Mouse (Mus musculus): ENCODE data around the gene Tcap. TPM values are rescaled to one million over a fixed set of nuclear protein-coding genes. Genes with fewer than 3 reads are reported as not detected.

Tcap gene
- total RNA-seq, 2 experiments from 2014 or later, result 673 to 1,120 TPM

DNA sequence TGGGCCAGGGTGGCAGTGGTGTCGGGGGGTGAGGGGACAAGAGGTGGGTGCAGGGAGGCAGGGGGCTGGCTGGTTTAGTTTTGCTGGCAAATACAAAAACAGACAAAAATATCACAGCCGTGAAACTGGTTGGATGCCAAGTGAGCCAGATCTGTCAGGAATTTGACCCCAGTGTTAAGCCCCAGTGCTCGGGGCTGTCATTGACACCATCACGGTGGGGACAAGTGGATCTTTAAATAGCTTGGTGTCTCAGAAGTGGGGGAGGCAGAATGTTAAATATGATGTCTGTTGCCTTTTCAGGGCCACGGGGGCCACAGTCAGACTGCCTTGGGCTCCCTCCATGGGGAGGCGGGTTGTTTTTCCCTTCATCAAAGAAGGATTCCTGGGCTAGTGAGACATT lies 10.7 kb downstream of the Tcap start:
- DNase-seq, result no peak
- intact Hi-C loops (cut with DNase I; ENCODE audit: low total_unique reads), result no loop called here

DNA sequence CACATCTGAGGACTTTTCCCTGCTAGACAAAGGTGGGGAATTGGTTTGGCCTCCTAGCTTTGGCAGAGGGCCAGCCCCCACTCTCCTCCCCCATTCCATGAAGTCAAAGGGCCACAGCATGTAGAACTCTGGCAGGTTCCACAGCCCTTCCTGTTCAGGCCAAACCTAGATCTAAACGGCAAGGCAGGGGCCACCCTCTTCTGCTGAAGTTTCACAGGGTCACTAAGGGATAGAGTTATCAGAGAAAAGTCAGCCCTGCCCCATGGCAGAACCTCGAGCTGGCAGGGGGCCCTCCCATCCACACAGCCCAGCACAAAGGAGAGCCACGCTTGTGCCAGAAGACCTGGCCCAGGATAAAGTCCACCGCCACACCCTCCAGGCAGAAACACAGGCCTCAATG lies 11.4 kb downstream of the Tcap start:
- intact Hi-C loops (cut with DNase I; ENCODE audit: low total_unique reads), result no loop called here
- peak; percentile 12 for DNase-seq

DNA sequence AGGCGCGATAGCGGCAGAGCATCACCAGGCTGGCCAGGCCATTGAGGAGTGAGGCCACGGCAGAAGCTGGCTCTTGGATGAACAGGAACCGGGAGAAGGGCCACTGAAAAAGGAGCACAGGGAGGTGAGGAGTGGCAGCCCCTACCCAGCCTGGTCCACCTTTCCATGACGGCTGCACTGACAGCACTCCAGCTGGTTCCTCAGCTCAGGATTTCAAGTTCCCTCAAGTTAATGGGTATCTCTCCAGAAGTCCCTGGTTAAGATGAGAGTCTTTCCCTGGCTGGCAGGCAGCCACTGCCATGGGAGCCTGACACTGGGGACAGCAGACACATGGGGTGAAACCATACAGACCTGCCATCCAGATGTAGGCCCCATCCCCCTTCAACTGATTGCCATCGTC lies 14.3 kb downstream of the Tcap start:
- intact Hi-C loops (cut with DNase I; ENCODE audit: low total_unique reads), result no loop called here
- DNase-seq, result no peak

DNA sequence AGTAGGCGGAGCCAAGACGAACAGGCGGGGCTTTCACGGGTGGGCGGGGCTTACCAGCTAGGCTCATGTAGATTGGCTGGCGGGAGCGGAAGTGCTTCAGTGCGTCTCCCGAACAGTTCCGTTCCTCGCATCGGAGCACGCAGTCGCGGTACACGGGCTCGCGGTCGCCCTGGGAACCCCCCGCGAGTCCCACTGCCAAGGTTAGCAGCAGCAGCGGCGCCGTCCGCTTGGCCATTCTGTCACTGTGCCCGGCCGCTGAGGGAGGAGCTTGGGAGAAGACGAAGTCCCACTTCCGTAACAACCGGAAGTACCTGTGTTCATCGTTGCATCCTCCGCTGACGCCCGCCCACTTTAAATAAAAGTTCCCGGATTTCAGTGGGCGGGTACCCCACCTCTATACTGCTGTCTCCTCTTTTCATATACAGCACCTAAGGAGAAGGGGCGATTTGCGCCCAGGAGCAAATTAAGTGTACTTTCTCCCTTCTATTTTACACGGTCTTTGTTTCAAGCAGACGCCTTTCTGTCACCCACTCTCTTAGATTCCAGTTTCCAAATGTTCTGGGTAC lies 16.6 kb downstream of the Tcap start, which contains the start of gene Pgap3:
Gene Pgap3 (minus strand): TSS at position 330 of the 566 bp plus-strand sequence.
- intact Hi-C loops (cut with DNase I; ENCODE audit: low total_unique reads), result no loop called here
- peak; percentile 85 for DNase-seq

DNA sequence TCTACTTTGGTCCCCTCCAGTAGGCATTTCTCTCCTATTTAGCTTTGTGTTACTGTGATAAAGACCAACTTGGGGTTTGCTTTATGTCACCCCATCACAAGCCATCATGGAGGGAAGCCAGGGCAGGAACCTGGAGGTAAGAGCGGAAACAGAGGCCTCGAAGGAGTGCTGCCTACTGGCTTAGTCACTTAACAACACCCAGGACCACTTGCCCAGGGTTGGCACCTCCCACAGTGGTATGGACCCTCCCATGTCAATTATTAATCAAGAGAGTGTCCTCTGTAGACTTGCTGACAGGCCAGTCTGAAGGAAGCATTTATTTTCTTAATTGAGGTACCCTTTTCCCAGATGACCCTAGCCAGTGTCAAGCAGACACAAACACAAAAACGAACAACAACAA lies 17.2 kb downstream of the Tcap start:
- no peak for DNase-seq
- intact Hi-C loops (cut with DNase I; ENCODE audit: low total_unique reads), result no loop called here

DNA sequence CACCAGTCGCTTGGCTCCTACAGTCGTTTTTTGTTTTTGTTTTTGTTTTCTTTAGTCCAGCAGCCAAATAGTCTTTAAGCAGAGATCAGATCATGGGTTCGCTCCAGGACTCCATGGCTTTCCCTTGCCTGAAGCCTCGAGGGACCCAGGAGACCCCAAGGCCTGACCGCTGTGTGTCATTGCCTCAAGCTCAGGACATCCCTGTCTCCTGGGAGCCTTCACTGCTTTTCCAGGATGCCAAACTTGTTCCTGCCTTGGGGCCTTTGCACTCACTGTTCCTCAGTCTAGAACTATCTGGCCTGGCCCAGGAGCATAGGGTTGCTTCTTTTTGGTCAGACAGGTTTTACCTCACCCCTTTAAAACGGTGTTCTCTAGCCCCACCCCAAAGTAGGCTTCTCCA lies 23.0 kb downstream of the Tcap start:
- no peak for DNase-seq
- intact Hi-C loops (cut with DNase I; ENCODE audit: low total_unique reads), result no loop called here

DNA sequence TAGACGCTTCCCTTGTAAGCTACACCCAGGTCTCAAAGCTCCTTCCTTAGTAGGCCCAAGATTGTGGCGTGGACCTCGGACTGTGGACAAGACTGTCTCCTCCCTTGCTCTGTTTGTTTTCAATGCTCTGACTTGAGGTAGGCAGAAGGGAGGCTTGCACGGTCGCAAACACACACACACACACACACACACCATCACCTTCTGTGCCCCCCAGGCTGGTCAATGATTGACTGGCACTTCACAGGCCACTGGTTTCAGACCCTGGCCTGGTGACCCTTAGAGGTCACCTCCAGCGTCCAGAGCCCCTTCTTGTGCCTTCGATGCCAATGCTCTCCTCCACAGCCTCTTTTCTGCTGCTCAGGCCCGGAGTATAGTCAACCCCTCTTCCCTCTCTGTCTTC lies 25.3 kb downstream of the Tcap start:
- intact Hi-C loops (cut with DNase I; ENCODE audit: low total_unique reads), result no loop called here
- no peak for DNase-seq

DNA sequence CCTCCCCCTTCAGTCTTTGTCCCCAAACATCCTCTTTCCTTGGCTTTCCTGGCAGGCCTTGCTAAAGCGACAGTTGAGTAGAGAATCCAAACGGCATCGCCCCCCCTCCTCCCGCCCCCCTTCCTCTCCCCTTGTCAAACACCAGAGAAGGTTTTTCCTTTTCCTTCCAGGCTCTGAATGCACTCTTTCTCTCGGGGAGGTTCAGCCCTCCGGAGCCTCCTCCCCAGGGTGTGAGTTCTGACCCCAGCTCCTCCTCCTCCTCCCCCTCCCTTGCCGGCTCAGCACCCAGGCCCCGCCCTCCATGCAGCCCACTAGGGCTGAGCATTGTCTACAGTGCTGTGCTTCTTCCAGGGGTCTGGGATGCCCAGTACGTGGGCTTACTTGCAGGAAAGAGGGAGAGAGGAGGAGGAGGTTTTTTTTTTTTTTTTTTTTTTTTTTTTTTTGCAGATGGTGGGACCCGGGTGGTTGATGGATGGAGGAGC lies 25.8 kb downstream of the Tcap start:
- intact Hi-C loops (cut with DNase I; ENCODE audit: low total_unique reads), result no loop called here
- DNase-seq, result no peak

DNA sequence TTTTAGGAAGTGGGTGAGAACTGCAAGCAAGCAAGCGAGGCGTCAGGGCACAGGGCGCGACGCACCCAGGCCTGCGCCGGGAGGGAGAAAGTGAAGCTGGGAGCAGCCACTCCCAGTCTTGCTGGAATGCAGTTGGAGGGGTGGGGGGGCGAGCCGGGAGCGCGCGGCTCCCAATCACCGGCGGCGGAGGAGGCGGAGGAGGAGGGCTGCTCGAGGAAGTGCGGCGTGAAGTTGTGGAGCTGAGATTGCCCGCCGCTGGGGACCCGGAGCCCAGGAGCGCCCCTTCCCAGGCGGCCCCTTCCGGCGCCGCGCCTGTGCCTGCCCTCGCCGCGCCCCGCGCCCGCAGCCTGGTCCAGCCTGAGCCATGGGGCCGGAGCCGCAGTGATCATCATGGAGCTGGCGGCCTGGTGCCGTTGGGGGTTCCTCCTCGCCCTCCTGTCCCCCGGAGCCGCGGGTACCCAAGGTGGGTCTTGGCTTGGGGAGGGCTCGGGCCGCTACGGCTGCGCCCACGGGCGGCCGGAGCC lies 28.7 kb downstream of the Tcap start, which contains the start of gene Erbb2:
Gene Erbb2 (plus strand): TSS at position 198 of the 524 bp plus-strand sequence.
- peak; percentile 78 for DNase-seq
- intact Hi-C loops (cut with DNase I; ENCODE audit: low total_unique reads), result no loop called here

DNA sequence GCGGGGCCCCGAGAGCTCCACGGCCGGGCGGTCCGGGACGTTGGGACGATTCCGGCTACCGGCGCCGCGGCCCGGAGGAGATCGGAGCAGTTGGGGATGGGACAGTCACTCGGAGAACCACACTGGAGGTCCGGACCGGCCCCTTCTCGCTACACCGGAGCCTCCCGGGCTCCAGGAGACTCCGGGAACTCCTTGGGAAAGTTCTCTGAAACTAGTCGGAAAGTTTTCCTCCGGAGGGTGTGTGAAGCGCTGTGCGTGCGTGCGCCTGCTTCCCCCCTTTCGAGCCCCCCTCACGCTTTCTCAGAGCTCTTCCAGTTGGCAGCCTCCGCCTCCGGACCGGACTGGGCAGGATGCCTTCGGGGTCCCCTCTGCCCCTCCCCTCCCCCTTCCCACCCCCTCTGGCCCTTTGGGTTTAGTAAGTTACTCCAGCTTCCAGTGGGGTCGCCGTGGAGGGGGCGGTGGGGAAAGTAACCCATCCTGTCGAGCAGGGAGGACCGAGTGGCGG lies 29.2 kb downstream of the Tcap start:
- intact Hi-C loops (cut with DNase I; ENCODE audit: low total_unique reads), result no loop called here
- no peak for DNase-seq

DNA sequence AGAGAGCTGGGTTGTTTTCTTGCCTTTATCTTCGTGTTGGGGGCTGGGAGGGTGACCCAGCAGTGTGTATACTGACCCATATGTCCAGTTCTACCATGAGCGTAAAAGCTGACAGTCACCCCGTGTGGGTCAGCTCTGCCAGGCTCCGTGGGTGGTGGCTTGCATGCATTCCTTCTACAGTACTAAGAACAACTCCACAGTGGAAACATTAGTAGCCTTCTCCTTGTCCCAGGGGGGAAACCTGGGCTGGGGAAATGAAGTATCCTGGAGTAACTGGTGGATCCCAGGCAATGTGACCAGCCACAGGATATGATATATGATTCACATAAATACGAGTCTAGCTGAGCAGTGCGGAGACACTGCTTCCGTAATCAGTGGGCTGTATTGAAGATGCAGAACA lies 30.1 kb downstream of the Tcap start:
- intact Hi-C loops (cut with DNase I; ENCODE audit: low total_unique reads), result no loop called here
- no peak for DNase-seq

DNA sequence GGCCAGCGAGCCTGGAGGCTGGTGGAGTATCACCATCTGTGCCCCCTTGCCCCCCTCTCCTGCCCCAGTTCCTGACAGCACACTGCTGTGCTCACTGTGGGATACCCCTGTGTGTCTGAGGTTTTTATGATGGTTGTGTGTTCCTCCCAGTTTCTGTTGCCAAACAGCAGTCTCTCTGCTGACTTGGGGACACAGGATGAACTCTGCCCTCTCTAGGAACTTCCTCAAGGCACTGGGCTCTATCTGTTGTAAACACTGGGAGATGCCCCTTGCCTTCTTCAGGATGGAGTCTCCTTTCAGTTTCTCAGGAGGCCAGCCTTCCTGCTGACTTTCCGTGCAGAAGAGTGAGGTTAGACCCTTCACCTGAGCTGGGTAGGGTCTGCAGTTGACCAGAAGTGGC lies 30.6 kb downstream of the Tcap start:
- intact Hi-C loops (cut with DNase I; ENCODE audit: low total_unique reads), result no loop called here
- no peak for DNase-seq

DNA sequence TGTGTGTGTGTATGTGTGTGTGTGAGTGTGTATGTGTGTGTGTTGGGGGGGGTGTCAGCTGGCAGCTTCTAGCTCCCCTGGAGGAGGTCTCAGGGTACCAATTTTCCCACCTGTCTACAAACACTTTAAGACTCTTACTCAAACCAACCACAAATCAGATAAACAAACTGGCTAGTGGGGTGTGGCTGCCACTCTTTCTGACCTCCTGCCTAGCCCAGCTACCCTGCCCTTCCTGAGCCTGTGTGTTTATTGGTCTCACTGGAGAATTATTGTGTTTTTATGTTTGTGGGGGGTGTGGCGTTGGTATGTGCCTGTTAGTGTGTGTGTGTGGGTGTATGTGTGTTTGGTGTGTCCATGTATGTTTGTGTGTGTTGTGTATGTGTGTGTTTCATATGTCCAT lies 33.5 kb downstream of the Tcap start:
- intact Hi-C loops (cut with DNase I; ENCODE audit: low total_unique reads), result no loop called here
- DNase-seq, result no peak

DNA sequence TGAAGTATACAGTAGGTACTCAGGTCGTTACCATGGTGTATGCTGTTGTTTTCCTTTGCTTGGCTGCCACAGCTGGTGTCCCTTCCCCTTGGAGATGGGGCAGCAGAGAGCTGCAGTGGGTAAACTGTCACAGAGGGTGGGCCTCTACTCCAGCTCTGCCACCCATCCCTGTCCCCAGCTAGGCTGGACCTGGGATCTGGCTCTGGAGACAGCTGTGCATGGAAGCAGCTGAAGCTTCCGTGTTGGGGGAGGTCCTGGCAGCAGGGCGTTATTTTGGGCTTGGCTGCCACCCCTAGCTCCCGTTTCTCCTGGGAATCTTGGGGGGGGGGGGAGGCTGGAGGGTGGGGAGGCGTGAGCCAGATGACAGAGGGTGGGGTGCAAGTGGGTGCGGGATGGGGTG lies 34.7 kb downstream of the Tcap start:
- intact Hi-C loops (cut with DNase I; ENCODE audit: low total_unique reads), result no loop called here
- no peak for DNase-seq

DNA sequence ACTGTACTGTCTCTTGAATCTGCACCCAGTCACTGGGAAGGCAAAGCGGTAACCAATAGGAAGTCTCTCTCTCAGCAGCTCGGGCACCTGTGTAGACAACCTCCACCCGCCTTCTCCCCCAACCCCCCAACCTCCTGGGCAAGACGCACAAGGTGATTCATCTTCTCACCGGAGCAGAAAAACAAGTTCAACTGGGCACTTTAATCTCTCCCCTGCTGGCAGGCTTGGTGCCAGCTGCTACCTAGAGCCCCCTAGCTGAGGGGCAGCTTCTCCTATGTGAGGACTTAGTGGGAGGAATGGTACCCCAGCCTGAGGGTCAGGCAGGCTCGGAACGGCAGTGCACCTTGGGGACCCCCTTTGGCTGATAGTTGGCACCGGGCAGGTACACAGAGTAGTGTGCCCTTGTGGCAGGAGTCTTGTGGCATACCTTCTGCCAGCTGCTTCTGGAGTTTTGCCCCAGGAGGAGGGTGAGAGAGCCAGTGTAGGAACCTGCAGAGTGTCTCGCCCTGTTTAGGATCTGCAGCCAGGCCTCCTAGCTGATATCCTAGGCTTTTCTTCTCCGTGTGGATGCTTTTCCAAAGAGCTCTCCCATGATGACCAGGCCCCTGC lies 35.4 kb downstream of the Tcap start:
- no peak for DNase-seq
- intact Hi-C loops (cut with DNase I; ENCODE audit: low total_unique reads), result no loop called here

DNA sequence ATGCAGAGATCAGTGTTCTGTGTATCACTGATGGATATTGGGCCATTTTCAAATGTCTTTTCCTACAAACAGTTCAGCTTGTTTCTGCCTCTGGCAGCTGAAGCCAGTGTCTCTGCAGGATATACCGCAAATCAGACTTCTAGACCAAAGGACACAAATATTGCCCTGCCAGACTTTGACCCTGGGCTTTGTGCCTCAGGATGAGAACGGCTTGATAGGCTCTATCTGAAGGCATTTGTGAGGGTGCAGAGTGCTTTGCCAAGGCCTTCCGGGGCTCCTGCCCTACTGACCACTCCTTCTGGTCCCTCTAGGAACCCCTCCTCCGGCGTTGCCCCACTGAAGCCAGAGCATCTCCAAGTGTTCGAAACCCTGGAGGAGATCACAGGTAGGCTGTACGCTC lies 43.0 kb downstream of the Tcap start:
- intact Hi-C loops (cut with DNase I; ENCODE audit: low total_unique reads), result no loop called here
- DNase-seq, result no peak

DNA sequence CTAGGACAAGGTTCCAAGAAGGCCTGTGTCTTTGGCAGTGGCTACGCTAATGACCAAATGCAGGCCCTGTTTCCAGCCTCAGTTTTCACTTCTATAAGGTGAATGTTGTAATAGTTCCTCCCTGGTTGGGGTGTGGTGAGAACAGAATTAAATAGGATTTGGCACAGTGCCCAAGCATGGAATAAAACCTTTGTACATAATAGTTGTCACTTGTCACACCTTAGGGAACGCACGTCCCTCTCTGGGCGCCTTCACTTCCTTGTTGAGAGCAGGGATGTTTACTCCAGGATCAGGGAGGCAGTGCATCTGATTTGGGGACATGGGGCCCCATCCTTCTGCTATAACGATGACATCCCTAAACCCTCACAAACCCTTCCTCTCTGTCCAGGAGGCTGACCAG lies 44.8 kb downstream of the Tcap start:
- no peak for DNase-seq
- intact Hi-C loops (cut with DNase I; ENCODE audit: low total_unique reads), result no loop called here

DNA sequence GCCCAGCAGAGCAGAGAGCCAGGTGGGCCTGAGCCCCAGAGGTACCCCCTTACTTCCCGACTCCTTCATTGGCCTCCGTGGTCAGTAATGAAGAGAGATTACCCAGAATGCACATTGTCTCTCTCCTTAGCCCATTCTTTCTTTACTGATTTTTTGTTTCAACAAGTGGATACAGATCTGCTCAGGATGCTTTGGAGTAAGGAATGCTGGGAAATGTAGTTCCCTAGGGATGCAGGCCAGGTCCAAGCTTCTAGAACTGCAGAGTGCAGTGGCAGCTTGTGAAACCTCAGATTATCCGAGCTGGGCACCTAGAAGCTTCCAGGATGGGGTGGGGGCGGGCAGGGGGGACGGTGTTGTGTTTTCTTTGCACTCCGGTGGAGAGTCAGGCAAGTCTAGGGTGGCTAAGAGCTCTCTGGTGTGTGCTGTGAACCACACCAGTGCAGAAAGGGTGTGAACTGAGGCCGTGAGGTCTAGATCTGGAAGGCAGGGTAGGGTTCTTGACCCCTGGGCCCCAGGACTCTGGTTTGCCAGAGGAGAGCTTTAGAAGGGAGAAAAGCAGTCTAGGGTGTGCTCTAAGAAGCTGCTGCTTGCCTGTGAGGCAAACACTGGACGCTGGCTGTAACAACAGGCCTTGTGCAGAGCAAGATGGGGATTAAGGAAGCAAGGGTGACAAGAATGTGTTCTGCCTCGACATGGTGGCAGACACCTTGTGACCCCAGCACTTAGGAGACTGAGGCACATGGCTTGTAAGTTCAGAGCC lies 48.3 kb downstream of the Tcap start:
- DNase-seq, result no peak
- intact Hi-C loops (cut with DNase I; ENCODE audit: low total_unique reads), result no loop called here

Data from gastrocnemius, postnatal 14 days (tissue).